Mouse (Mus musculus): ENCODE measurements around the gene Brd4. TPM values are rescaled to one million over a fixed set of nuclear protein-coding genes. Genes with fewer than 3 reads are reported as not detected.

Brd4 gene
- total RNA-seq, 2 experiments from 2014 or later = 20.7 to 128 TPM

GRCm38 (mm10) chr17:32281611-32282310, 2.8 kb downstream of the Brd4 start:
- ATAC-seq (ENCODE audit: poor library complexity, severe bottlenecking) = no peak

GRCm38 (mm10) chr17:32281126-32281525, 3.4 kb downstream of the Brd4 start:
- no peak for ATAC-seq (ENCODE audit: poor library complexity, severe bottlenecking)

GRCm38 (mm10) chr17:32280575-32280974, 3.9 kb downstream of the Brd4 start:
- ATAC-seq (ENCODE audit: poor library complexity, severe bottlenecking) = peak; percentile 43

DNA sequence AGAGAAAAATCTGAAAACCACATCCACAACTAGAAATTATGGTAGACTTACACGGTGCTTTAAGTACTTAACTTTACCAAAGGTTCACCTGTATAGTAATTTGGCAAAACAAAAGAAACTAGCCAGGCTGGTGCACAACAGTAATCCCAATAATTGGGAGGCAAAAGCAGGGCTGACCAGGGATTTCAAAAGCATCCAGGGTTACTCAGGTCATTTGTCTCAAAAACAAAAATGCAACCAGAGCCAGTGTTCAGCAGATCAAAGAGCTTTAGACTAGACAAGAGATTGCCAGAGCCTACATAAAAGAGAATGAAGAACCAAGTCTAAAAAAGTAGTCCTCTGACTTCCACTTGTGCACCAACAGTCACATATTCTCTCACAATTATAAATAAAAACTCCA, 7.3 kb downstream of the Brd4 start:
- ATAC-seq (ENCODE audit: poor library complexity, severe bottlenecking) = no peak

- ATAC-seq (ENCODE audit: poor library complexity, severe bottlenecking) = no peak
Measured at GRCm38 (mm10) chr17:32275568-32275967, 9.0 kb downstream of the Brd4 start.

- no peak for ATAC-seq (ENCODE audit: poor library complexity, severe bottlenecking)
Measured at GRCm38 (mm10) chr17:32269151-32269550, 15.4 kb downstream of the Brd4 start.

GRCm38 (mm10) chr17:32268540-32268960, 16.0 kb downstream of the Brd4 start:
- peak; percentile 60 for ATAC-seq (ENCODE audit: poor library complexity, severe bottlenecking)

- ATAC-seq (ENCODE audit: poor library complexity, severe bottlenecking) = no peak
Measured at GRCm38 (mm10) chr17:32268096-32268495, 16.4 kb downstream of the Brd4 start.

DNA sequence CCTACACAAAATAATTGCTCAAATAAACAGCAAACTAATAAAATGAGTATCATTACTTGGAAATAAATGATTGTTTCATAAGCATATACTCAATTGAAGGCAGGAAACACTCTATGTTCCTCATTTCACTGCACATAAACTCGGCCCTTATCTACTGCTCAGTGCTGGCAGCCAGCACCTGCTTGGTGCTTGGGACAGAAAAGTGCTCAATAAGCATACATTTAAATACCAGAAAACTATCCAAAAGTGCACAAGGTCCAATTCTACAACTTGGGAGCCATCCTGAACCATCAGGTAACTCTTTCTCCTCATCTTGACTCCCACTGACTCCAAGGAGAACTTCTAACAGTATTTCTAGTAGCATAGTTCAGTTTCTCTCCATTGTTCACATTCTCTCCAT, 16.9 kb downstream of the Brd4 start:
- ATAC-seq (ENCODE audit: poor library complexity, severe bottlenecking) = no peak

DNA sequence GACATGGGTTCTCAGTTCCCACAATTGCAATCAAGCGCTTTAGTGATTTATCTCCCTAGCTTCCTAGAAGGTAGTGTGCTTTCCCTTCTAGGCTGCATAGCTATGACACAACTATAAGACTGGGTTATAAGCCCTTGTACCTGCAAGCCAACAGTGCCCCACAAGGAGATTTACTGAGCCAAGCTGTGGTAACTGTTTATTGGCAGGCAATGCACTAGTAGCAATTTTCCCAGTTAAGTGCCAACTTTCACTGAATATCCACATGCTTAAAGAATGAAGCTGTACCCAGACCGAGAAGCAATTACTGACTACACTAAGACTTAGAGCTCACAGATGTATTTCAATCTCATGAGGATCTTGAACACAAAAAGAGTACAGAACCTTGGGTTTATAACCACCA, 20.9 kb downstream of the Brd4 start:
- no peak for ATAC-seq (ENCODE audit: poor library complexity, severe bottlenecking)

- ATAC-seq (ENCODE audit: poor library complexity, severe bottlenecking) = no peak
Measured at GRCm38 (mm10) chr17:32262831-32263559, 21.5 kb downstream of the Brd4 start.

DNA sequence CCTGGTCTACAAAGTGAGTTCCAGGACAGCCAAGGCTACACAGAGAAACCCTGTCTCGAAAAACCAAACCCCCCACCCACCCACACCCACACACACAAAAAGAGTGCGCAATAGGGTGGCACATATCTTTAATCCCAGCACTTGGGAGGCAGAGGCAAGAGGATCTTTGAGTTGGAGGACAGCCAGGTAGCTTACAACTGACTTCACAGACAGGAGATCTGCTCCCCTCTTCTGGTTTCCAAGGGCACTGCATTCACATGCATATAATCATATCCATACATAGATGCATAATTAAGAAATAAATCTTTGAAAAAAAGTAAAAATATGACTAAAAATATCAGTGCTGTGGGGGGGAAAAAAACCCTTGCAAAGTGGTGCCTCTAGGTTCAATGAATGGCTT, 25.7 kb downstream of the Brd4 start:
- ATAC-seq (ENCODE audit: poor library complexity, severe bottlenecking) = no peak

DNA sequence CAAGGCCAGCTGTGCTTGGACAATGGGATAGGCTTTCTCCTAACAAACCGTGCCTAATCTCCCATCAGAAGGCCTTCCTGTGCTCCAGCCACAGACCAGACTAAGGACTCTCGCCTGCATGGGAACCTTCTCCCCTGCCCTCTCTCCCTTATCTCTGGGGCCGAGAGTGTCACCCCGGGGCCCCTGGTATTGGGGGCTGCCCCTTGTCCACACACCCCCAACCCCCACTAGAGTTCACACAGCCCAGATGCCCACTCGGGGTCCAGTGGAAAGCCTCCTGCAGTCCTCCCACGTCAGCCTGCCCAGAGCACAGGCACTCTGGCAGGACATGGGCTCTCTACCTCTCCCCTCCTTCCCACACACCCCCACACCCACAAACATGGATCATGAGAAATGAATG, 26.6 kb downstream of the Brd4 start:
- ATAC-seq (ENCODE audit: poor library complexity, severe bottlenecking) = no peak

DNA sequence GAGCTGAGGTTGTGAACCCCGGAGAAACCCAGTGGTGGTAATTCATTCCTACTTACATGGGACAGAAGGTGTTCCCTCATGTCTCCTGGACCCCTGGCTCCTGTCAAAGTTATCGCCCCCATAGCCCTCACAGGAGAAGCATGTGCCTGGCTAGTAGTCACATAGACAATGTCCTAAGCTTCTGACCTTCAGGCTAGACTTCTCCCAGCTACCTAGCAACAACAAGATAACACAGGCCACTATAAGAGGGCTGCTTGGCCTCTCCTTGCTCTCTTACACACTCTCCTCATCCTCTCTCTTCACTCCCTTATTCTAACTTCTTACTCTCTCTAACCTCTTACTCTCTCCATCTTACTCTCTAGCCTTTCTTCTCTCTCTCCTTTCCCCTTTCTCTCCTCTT, 27.1 kb downstream of the Brd4 start:
- ATAC-seq (ENCODE audit: poor library complexity, severe bottlenecking) = no peak

- no peak for ATAC-seq (ENCODE audit: poor library complexity, severe bottlenecking)
Measured at GRCm38 (mm10) chr17:32256896-32257295, 27.6 kb downstream of the Brd4 start.

DNA sequence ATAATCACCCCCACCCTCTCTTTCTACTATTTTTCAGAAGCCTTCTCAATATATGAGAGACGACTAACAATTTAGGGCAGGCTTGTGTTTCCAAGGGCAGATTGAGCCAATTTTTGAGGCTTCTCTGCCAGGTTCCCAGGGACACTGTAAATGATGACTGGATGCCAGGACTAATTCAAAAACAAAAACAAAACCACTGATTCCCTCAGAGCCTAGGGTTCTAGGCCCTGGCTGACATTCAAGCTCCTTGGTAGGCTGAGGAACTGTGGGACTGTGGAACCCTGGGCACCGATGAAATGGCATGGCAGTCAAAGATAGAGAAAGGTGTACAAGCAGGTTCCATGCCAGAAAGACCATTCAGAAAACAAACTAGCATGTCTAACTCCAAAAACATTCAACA, 31.3 kb downstream of the Brd4 start:
- no peak for ATAC-seq (ENCODE audit: poor library complexity, severe bottlenecking)

DNA sequence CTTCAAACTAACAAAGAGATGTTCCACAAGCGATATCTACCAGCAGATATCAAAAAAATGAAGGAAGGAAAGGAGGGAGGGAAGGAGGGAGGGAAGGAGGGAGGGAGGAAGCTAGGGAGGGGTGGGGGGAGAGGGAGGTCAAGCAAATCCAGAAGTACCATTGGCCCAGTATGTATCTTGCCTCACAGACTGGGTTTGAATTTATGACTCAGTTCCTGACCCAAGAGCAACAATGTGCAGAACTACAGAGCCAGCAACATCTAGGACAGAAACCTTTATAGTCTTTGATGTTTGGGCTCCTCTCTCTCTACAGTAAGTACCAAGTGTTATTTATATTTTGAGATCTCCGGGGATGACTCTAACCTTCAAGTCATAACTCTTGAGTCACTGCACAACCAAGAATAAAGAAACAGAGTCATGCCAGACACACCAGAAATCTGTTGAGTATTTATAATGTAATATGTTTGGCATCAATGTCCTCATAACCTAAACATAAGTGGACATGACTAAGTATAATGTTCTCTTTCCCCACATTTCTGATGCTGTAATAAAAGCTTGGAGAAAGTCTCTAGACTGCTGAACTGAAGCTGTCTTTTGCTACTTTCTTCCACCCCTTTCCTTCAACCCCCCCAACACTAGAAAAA, 32.6 kb downstream of the Brd4 start:
- 0 out of 2 replicates have a peak, but pooled peaks have one; percentile 43 for ATAC-seq (ENCODE audit: poor library complexity, severe bottlenecking)

GRCm38 (mm10) chr17:32250066-32250465, 34.5 kb downstream of the Brd4 start:
- no peak for ATAC-seq (ENCODE audit: poor library complexity, severe bottlenecking)

- ATAC-seq (ENCODE audit: poor library complexity, severe bottlenecking) = no peak
Measured at GRCm38 (mm10) chr17:32248192-32248591, 36.3 kb downstream of the Brd4 start.

GRCm38 (mm10) chr17:32247616-32248015, 36.9 kb downstream of the Brd4 start:
- ATAC-seq (ENCODE audit: poor library complexity, severe bottlenecking) = no peak

DNA sequence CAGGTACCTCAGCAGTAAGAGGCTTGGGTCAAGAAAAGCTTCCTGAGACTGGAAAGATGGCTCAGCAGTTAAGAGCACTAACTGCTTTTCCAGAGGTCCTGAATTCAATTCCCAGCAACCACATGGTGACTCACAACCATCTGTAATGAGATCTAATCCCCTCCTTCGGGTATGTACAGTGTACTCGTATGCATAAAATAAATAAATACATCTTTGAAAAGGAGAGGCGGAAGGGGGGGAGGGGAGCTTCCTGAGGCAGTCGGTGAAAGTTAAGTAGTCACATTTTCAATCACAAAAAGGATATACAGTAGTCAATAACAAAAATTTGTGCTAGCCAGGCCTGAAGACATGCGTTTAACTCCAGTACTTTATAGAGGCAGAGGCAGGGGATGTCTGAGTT, 38.4 kb downstream of the Brd4 start:
- ATAC-seq (ENCODE audit: poor library complexity, severe bottlenecking) = no peak
